ENCODE assay signal across 11 mouse cellular contexts in the genomic region with DNA sequence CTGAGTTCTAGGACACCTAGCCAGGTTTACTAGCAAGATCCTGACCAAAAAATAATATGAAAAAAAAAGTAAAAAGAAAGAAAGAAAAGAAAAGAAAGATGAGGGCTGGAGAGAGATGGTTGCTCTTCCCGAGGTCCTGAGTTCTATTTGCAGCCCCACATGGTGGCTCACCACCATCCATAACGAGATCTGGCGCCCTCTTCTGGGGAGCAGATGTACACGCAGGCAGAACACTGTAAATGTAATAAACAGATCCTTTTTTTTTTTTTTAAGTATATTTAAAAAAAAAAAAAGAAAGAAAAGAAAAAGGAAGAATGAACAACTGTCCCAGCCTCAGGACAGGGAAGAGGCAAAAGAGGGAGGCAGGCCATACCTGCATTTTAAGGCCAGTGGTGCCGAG. TPM values are rescaled to one million over a fixed set of nuclear protein-coding genes. Genes with fewer than 3 reads are reported as not detected.
A peak's percentile ranks its signal among the peaks of the same experiment; 100 is the strongest.
DNase-seq lines count a peak whose midpoint lies in the region; ATAC-seq and TF ChIP-seq lines count a peak whose summit lies in the region.
"Had no signal": no experiment of that assay in that cellular context is flagged by ENCODE, and none has a peak within 500 bp of the region (broad histone marks: within the 10 kb centered on the region; RNA-seq: fewer than 3 reads in every experiment).

No protein-coding gene starts in this region.

- no peak overlapping the region for H3K4me3 ChIP-seq in gastrocnemius, adult 2 months
- no peak overlapping the region for H3K4me3 ChIP-seq in midbrain, postnatal 0 days (ENCODE audit: low read depth, low read length)
- H3K4me3 ChIP-seq in midbrain, embryonic 13.5 days (replicated peaks) = no peak overlapping the region
- no peak overlapping the region for H3K4me3 ChIP-seq in small intestine, adult 2 months (ENCODE audit: low read depth, low read length)
- H3K4me3 ChIP-seq in midbrain, embryonic 16.5 days (ENCODE audit: low read depth, low read length) = no peak overlapping the region

- H3K36me3 ChIP-seq in midbrain, postnatal 0 days (ENCODE audit: insufficient read depth, low read length) = no peaks in the 10 kb centered on the region
- H3K36me3 ChIP-seq in midbrain, embryonic 13.5 days = no peaks in the 10 kb centered on the region
- H3K36me3 ChIP-seq in small intestine, adult 2 months (ENCODE audit: control insufficient read depth, insufficient read depth, low read length) = no peaks in the 10 kb centered on the region
- no peaks in the 10 kb centered on the region for H3K36me3 ChIP-seq in midbrain, embryonic 16.5 days (ENCODE audit: control insufficient read depth, insufficient read depth, low read length)

- no peaks in the 10 kb centered on the region for H3K9me3 ChIP-seq in midbrain, postnatal 0 days (ENCODE audit: low read length)
- H3K9me3 ChIP-seq in midbrain, embryonic 13.5 days = no peaks in the 10 kb centered on the region
- H3K9me3 ChIP-seq in midbrain, embryonic 16.5 days (replicated peaks; ENCODE audit: control insufficient read depth, low read length, poor library complexity, severe bottlenecking) = no peaks in the 10 kb centered on the region

- no peak overlapping the region for H3K9ac ChIP-seq in midbrain, postnatal 0 days (replicated peaks; ENCODE audit: low read length, poor library complexity, severe bottlenecking)
- no peak overlapping the region for H3K9ac ChIP-seq in midbrain, embryonic 13.5 days (replicated peaks)
- H3K9ac ChIP-seq in midbrain, embryonic 16.5 days (ENCODE audit: low read depth, low read length) = no peak overlapping the region

- H3K4me1 ChIP-seq in midbrain, postnatal 0 days (ENCODE audit: insufficient read depth, low read length) = no peaks in the 10 kb centered on the region
- H3K4me1 ChIP-seq in midbrain, embryonic 13.5 days (replicated peaks) = no peaks in the 10 kb centered on the region
- H3K4me1 ChIP-seq in small intestine, adult 2 months (ENCODE audit: control insufficient read depth, insufficient read depth, insufficient read length, low read length) = peaks cover 2% of the 10 kb centered on the region; the same call in 1 of the 2 replicates
- H3K4me1 ChIP-seq in midbrain, embryonic 16.5 days (ENCODE audit: control insufficient read depth, insufficient read depth, low read length) = no peaks in the 10 kb centered on the region

- 49% methylated on average over 5 of the region's 5 CpGs for WGBS in midbrain, postnatal 0 days
- 48% methylated on average over 5 of the region's 5 CpGs for WGBS in midbrain, embryonic 13.5 days
- 61% methylated on average over 5 of the region's 5 CpGs for WGBS in small intestine, adult 2 months
- WGBS in midbrain, embryonic 16.5 days = 57% methylated on average over 5 of the region's 5 CpGs

- intact Hi-C loops in gastrocnemius, adult 2 months (cut with DNase I) = loop anchor here (2.0 kb wide), 1 partner anchor 146 kb away; no protein-coding TSS in a partner anchor
- intact Hi-C loops in gastrocnemius, postnatal 36 days (cut with DNase I) = loop anchor here (5.0 kb wide), 1 partner anchor 146 kb away; no protein-coding TSS in a partner anchor

- no peak overlapping the region for H3K4me2 ChIP-seq in midbrain, postnatal 0 days (ENCODE audit: low read depth, low read length, poor library complexity, severe bottlenecking)
- H3K4me2 ChIP-seq in midbrain, embryonic 13.5 days (replicated peaks) = no peak overlapping the region
- no peak overlapping the region for H3K4me2 ChIP-seq in midbrain, embryonic 16.5 days (ENCODE audit: low read length)

- TF ChIP-seq CTCF in gastrocnemius, adult 2 months (IDR thresholded peaks at IDR 0.05) = peak; percentile 58
- peak; percentile 49 for TF ChIP-seq CTCF in midbrain, postnatal 0 days (IDR thresholded peaks at IDR 0.05)
- TF ChIP-seq CTCF in small intestine, adult 2 months (IDR thresholded peaks at IDR 0.05; ENCODE audit: extremely low read depth, insufficient read length, insufficient replicate concordance, low read depth, low read length) = peak; percentile 53; the same call in 1 of the 2 replicates

- H3K27me3 ChIP-seq in midbrain, postnatal 0 days (ENCODE audit: insufficient read depth, low read length) = no peaks in the 10 kb centered on the region
- no peaks in the 10 kb centered on the region; the same call in 1 of the 2 replicates for H3K27me3 ChIP-seq in midbrain, embryonic 13.5 days
- H3K27me3 ChIP-seq in small intestine, adult 2 months (ENCODE audit: control insufficient read depth, insufficient read depth, low read length) = no peaks in the 10 kb centered on the region
- H3K27me3 ChIP-seq in midbrain, embryonic 16.5 days (ENCODE audit: control insufficient read depth, insufficient read depth, low read depth, low read length) = no peaks in the 10 kb centered on the region

- no peak for TF ChIP-seq POLR2A in small intestine, adult 2 months (IDR thresholded peaks at IDR 0.05; ENCODE audit: low read depth, low read length)

- no peak overlapping the region for H3K27ac ChIP-seq in gastrocnemius, adult 2 months
- H3K27ac ChIP-seq in midbrain, postnatal 0 days (ENCODE audit: low read depth, low read length) = no peak overlapping the region
- H3K27ac ChIP-seq in midbrain, embryonic 13.5 days = no peak overlapping the region
- H3K27ac ChIP-seq in small intestine, adult 2 months (ENCODE audit: insufficient read depth, low read depth, low read length) = no peak overlapping the region
- H3K27ac ChIP-seq in midbrain, embryonic 16.5 days (ENCODE audit: low read length) = no peak overlapping the region

- no peak for ATAC-seq in midbrain, postnatal 0 days (ENCODE audit: low FRiP score)
- ATAC-seq in midbrain, embryonic 13.5 days = no peak
- no peak for ATAC-seq in midbrain, embryonic 16.5 days

- peak; percentile 5 for DNase-seq in gastrocnemius, adult 2 months
- no peak for DNase-seq in gastrocnemius, postnatal 36 days
- no peak for DNase-seq in midbrain, postnatal 0 days (ENCODE audit: low spot score)
- DNase-seq in NIH3T3 (ENCODE audit: low read depth) = peak; percentile 46
- DNase-seq in kidney, postnatal 10 days = no peak
- DNase-seq: adrenal gland, adult 8-10 months; cerebellum, adult 18-20 months; layer of hippocampus, adult 9-11 months had no signal

RNA-seq across cellular contexts. Expression of a gene that starts 10.1 kb away (rescaled TPM):
- 100 to 1,000 TPM; 106 to 181 TPM for total RNA-seq in gastrocnemius, adult 2 months (2021)
- 100 to 1,000 TPM; 115 to 129 TPM for total RNA-seq in gastrocnemius, postnatal 36 days (2021)
- 5.8 and 8.0 TPM in 2 replicates for total RNA-seq in midbrain, postnatal 0 days (2014; rRNA removed)
- polyA plus RNA-seq in midbrain, postnatal 0 days (2015; fragmentation: Nextera tagmentation; extraction: Ambion mirVana) = 4.4 and 5.4 TPM in 2 replicates
- 0.20 TPM in 1 of 2 replicates, not detected in the other for polyA plus RNA-seq in midbrain, embryonic 13.5 days (2015; fragmentation: Nextera tagmentation; extraction: Ambion mirVana)
- polyA plus RNA-seq in small intestine, adult 2 months (2012; rRNA removed) = 194 and 386 TPM in 2 replicates
- 0.37 and 0.60 TPM in 2 replicates for polyA plus RNA-seq in midbrain, embryonic 16.5 days (2015; fragmentation: Nextera tagmentation; extraction: Ambion mirVana)

RNA-seq across cellular contexts. Expression of a gene that starts 11.0 kb away (rescaled TPM):
- 10 to 100 TPM; 13.0 to 14.9 TPM for total RNA-seq in gastrocnemius, adult 2 months (2021)
- 10 to 100 TPM; 14.9 to 15.6 TPM for total RNA-seq in gastrocnemius, postnatal 36 days (2021)
- total RNA-seq in midbrain, postnatal 0 days (2014; rRNA removed) = 45.5 and 65.9 TPM in 2 replicates
- polyA plus RNA-seq in midbrain, postnatal 0 days (2015; fragmentation: Nextera tagmentation; extraction: Ambion mirVana) = 33.5 and 35.3 TPM in 2 replicates
- 27.1 and 28.0 TPM in 2 replicates for polyA plus RNA-seq in midbrain, embryonic 13.5 days (2015; fragmentation: Nextera tagmentation; extraction: Ambion mirVana)
- polyA plus RNA-seq in small intestine, adult 2 months (2012; rRNA removed) = 28.0 and 105 TPM in 2 replicates
- polyA plus RNA-seq in midbrain, embryonic 16.5 days (2015; fragmentation: Nextera tagmentation; extraction: Ambion mirVana) = 29.7 and 30.3 TPM in 2 replicates

RNA-seq across cellular contexts. Expression of a gene that starts 17.3 kb away (rescaled TPM):
- total RNA-seq in gastrocnemius, adult 2 months (2021) = 10 to 100 TPM in 1 of 2 experiments, 1 to 10 TPM in 1; 3.7 to 11.5 TPM
- 10 to 100 TPM in 1 of 2 experiments, 1 to 10 TPM in 1; 6.3 to 11.4 TPM for total RNA-seq in gastrocnemius, postnatal 36 days (2021)
- total RNA-seq in midbrain, postnatal 0 days (2014; rRNA removed) = not detected in 2 replicates
- polyA plus RNA-seq in midbrain, postnatal 0 days (2015; fragmentation: Nextera tagmentation; extraction: Ambion mirVana) = 11.2 and 12.0 TPM in 2 replicates
- polyA plus RNA-seq in midbrain, embryonic 13.5 days (2015; fragmentation: Nextera tagmentation; extraction: Ambion mirVana) = 9.8 and 11.2 TPM in 2 replicates
- polyA plus RNA-seq in small intestine, adult 2 months (2012; rRNA removed) = 0.10 TPM in 1 of 2 replicates, not detected in the other
- polyA plus RNA-seq in midbrain, embryonic 16.5 days (2015; fragmentation: Nextera tagmentation; extraction: Ambion mirVana) = 7.7 and 9.2 TPM in 2 replicates

RNA-seq across cellular contexts. Expression of a gene that starts 46.7 kb away (rescaled TPM):
- 100 to 1,000 TPM; 170 to 181 TPM for total RNA-seq in gastrocnemius, adult 2 months (2021)
- total RNA-seq in gastrocnemius, postnatal 36 days (2021) = 100 to 1,000 TPM; 160 to 167 TPM
- total RNA-seq in midbrain, postnatal 0 days (2014; rRNA removed) = 191 and 233 TPM in 2 replicates
- 402 and 414 TPM in 2 replicates for polyA plus RNA-seq in midbrain, postnatal 0 days (2015; fragmentation: Nextera tagmentation; extraction: Ambion mirVana)
- polyA plus RNA-seq in midbrain, embryonic 13.5 days (2015; fragmentation: Nextera tagmentation; extraction: Ambion mirVana) = 298 and 301 TPM in 2 replicates
- 58.0 and 89.8 TPM in 2 replicates for polyA plus RNA-seq in small intestine, adult 2 months (2012; rRNA removed)
- polyA plus RNA-seq in midbrain, embryonic 16.5 days (2015; fragmentation: Nextera tagmentation; extraction: Ambion mirVana) = 321 and 344 TPM in 2 replicates

Comparison
In these comparisons a context has a peak if more than half of its experiments do, and no peak if none do; other contexts are left out.
1. DNase-seq: peak in gastrocnemius, adult 2 months (single experiment) and NIH3T3 (single experiment); none in gastrocnemius, postnatal 36 days (0 of 2), midbrain, postnatal 0 days (single experiment) and kidney, postnatal 10 days (single experiment).
2. RNA of a gene that starts 10.1 kb away (polyA plus RNA-seq): 194 to 386 TPM in small intestine, adult 2 months; 4.4 to 5.4 TPM in midbrain, postnatal 0 days, 0.37 to 0.60 TPM in midbrain, embryonic 16.5 days and 0.20 TPM in midbrain, embryonic 13.5 days; every median in the first group is over 10 times any median in the second.
3. Peak in every context shown above with its lines, with median percentiles within 50 percentile points of each other: CTCF ChIP-seq.